Mouse (Mus musculus): ENCODE results near the gene Rap1gap2. TPM values are rescaled to one million over a fixed set of nuclear protein-coding genes. Genes with fewer than 3 reads are reported as not detected.
A peak's percentile ranks its signal among the peaks of the same experiment; 100 is the strongest.

The Rap1gap2 gene
- total and polyA plus RNA-seq, 3 experiments = 5.8 to 10.1 TPM; not detected in 1

DNA sequence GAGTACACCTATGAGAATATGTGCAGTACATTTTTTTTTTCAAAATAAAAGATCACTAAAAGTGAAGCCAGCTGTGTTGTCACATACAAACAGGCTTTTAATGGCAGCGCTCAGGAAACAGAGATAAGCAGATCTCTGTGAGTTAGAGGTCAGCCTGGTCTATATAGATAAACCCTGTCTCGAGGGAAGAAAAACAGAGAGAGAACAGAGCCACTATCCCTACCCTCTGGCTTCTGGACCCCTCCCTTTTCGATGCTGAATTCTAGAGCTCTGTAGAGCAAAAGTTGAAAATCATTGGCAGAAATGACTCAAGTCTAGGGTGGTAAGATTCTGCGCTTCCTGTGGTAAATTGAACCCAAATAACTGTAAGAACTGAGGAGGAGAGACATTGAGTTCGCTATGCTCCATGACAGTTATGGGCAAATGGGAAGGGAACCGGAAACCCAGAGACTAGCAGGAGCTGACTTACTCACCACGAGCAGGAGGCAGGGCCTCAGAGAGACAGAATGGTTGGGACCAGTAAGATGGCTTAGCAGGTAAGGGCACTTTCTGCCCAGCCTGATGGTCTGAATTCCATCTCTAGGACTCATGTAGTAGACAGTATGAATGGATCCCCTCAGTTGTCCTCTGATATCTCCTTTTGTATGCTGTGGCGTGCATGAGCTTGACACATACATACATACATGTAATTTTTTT, 11.4 kb upstream of the Rap1gap2 start (continued):
- TF ChIP-seq MXI1 (IDR thresholded peaks at IDR 0.05; ENCODE audit: low read depth, low read length) (peak; percentile 62; the same call in 1 of the 2 replicates), MEF2A (IDR thresholded peaks at IDR 0.05; ENCODE audit: extremely low read depth, insufficient replicate concordance, low read depth, low read length, poor library complexity, severe bottlenecking) (no peak), ZC3H11A (IDR thresholded peaks at IDR 0.05; ENCODE audit: low read depth, low read length) (no peak), SIN3A (IDR thresholded peaks at IDR 0.05; ENCODE audit: low read length) (peak; percentile 78), CHD1 (IDR thresholded peaks at IDR 0.05; ENCODE audit: low read depth, low read length) (no peak), MAZ (IDR thresholded peaks at IDR 0.05; ENCODE audit: low read depth, low read length) (peak; percentile 85), ELF1 (IDR thresholded peaks at IDR 0.05; ENCODE audit: low read depth, low read length) (0 out of 2 replicates have a peak, but pooled peaks have one; percentile 32), ETS1 (IDR thresholded peaks at IDR 0.05; ENCODE audit: low read depth, low read length) (peak; percentile 93), POLR2AphosphoS5 (IDR thresholded peaks at IDR 0.05; ENCODE audit: borderline replicate concordance, low read depth, low read length) (no peak), ZMIZ1 (IDR thresholded peaks at IDR 0.05; ENCODE audit: low read depth, low read length) (0 out of 2 replicates have a peak, but pooled peaks have one; percentile 22), GATA1 (IDR thresholded peaks at IDR 0.05; ENCODE audit: low read depth, low read length) (peak; percentile 95), NRF1 (IDR thresholded peaks at IDR 0.05; ENCODE audit: insufficient read depth, low read depth, low read length, poor library complexity, severe bottlenecking) (no peak), ZKSCAN1 (IDR thresholded peaks at IDR 0.05; ENCODE audit: low read depth, low read length) (no peak), USF1 (IDR thresholded peaks at IDR 0.05; ENCODE audit: low read depth, low read length) (no peak)

DNA sequence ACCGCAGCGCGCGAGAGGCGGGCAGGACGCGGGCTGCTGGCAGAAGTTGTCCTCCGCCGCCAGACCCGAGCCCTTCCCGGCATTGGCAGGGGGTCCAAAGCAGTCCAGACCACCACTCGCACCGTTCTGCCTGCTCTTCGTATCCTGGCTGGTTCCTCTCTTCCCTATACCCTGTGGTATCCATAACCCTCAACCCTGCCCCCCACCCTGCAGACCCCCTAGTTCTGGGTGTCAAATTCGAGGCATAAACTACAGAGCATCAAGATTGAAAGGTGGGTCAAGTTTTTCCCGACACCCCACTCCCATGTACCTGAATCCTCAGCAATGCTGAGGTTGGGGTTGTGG, 9.2 kb upstream of the Rap1gap2 start:
- no peak overlapping the region for H3K9ac ChIP-seq (ENCODE audit: control insufficient read depth, low read depth, low read length, poor library complexity, severe bottlenecking)
- no peaks in the 10 kb centered on the region for H3K79me2 ChIP-seq (ENCODE audit: control insufficient read depth, insufficient read depth, low read length, poor library complexity)
- no peak for TF ChIP-seq JUND (IDR thresholded peaks at IDR 0.05; ENCODE audit: low read depth, low read length)
- no peak for TF ChIP-seq ELF1 (IDR thresholded peaks at IDR 0.05; ENCODE audit: low read depth, low read length)
- no peak for TF ChIP-seq GATA1 (IDR thresholded peaks at IDR 0.05; ENCODE audit: low read depth, low read length)
- TF ChIP-seq EP300 (IDR thresholded peaks at IDR 0.05; ENCODE audit: low read depth in 1 of 2, low read length in 2 of 2) = no peak
- no peak for TF ChIP-seq MEF2A (IDR thresholded peaks at IDR 0.05; ENCODE audit: extremely low read depth, insufficient replicate concordance, low read depth, low read length, poor library complexity, severe bottlenecking)
- no peak for TF ChIP-seq MYB (IDR thresholded peaks at IDR 0.05; ENCODE audit: low read depth, low read length)
- TF ChIP-seq SIN3A (IDR thresholded peaks at IDR 0.05; ENCODE audit: low read length) = no peak
- TF ChIP-seq ZC3H11A (IDR thresholded peaks at IDR 0.05; ENCODE audit: low read depth, low read length) = no peak
- TF ChIP-seq MXI1 (IDR thresholded peaks at IDR 0.05; ENCODE audit: low read depth, low read length) = no peak
- TF ChIP-seq KAT2A (conservative IDR thresholded peaks at IDR 0.05; ENCODE audit: low read depth, low read length) = no peak
- TF ChIP-seq MYC (IDR thresholded peaks at IDR 0.05; ENCODE audit: low read depth, low read length) = no peak
- H3K27ac ChIP-seq (ENCODE audit: control insufficient read depth, low read depth, low read length) = no peak overlapping the region
- peak overlapping the region in 1 of 2 experiments; percentile 18; a peak in 1 of 4 replicates for H3K4me3 ChIP-seq (ENCODE audit: control insufficient read depth in 1 of 2, insufficient read depth in 1 of 2, low read depth in 2 of 2, low read length in 2 of 2)
- H3K4me1 ChIP-seq (ENCODE audit: control insufficient read depth in 1 of 2, insufficient read depth in 2 of 2, low read length in 2 of 2) = peaks cover 2 to 33% of the 10 kb centered on the region in 2 experiments; a peak in 3 of 4 replicates
- H3K27me3 ChIP-seq (ENCODE audit: control insufficient read depth in 1 of 2, insufficient read depth in 2 of 2, low read length in 2 of 2) = no peaks in the 10 kb centered on the region; a peak in 2 of 4 replicates
- peaks cover 0 to 13% of the 10 kb centered on the region in 2 experiments; a peak in 2 of 4 replicates for H3K36me3 ChIP-seq (ENCODE audit: control insufficient read depth in 1 of 2, insufficient read depth in 2 of 2, low read length in 2 of 2)
- DNase-seq (ENCODE audit: low read depth, low spot score) = no peak
- H3K9me3 ChIP-seq (replicated peaks; ENCODE audit: insufficient read depth, low read length) = no peaks in the 10 kb centered on the region
